Comparison of ENCODE assay signal across 8 mouse cellular contexts in genomic region chr6:28134251-28134801, GRCm38 (mm10). TPM values are rescaled to one million over a fixed set of nuclear protein-coding genes. Genes with fewer than 3 reads are reported as not detected.
A peak's percentile ranks its signal among the peaks of the same experiment; 100 is the strongest.
DNase-seq lines count a peak whose midpoint lies in the region; ATAC-seq lines count a peak whose summit lies in the region.

No protein-coding gene starts in this region.

- H3K4me2 ChIP-seq in intestine, embryonic 16.5 days (ENCODE audit: low read depth, low read length): peak overlapping the region; percentile 96

- H3K4me3 ChIP-seq in megakaryocyte, embryonic 14.5 days (replicated peaks): peak overlapping the region; percentile 92
- peak overlapping the region; percentile 60 for H3K4me3 ChIP-seq in intestine, embryonic 16.5 days (ENCODE audit: low read length)

- no peak; the same call in 1 of the 2 replicates for ATAC-seq in frontal cortex, adult (ENCODE audit: low TSS enrichment)
- no peak for ATAC-seq in megakaryocyte, adult 5-6 weeks (ENCODE audit: poor library complexity, severe bottlenecking)
- no peak for ATAC-seq in intestine, embryonic 16.5 days

- no peaks in the 10 kb centered on the region for H3K9me3 ChIP-seq in megakaryocyte, embryonic 14.5 days
- H3K9me3 ChIP-seq in intestine, embryonic 16.5 days (ENCODE audit: control insufficient read depth, low read length): no peaks in the 10 kb centered on the region

- H3K4me1 ChIP-seq in megakaryocyte, embryonic 14.5 days: peaks cover 25% of the 10 kb centered on the region
- peaks cover 12% of the 10 kb centered on the region; the same call in 1 of the 2 replicates for H3K4me1 ChIP-seq in intestine, embryonic 16.5 days (ENCODE audit: control insufficient read depth, insufficient read depth, low read length)

- 1% methylated on average over 20 of the region's 20 CpGs for WGBS in intestine, embryonic 16.5 days

- peak; percentile 29 to 51 for DNase-seq in frontal cortex, postnatal 36 days (ENCODE audit: low spot score in 2 of 2)
- DNase-seq in neural tube, embryonic 10.5 days (ENCODE audit: extremely low spot score, low spot score): peak; percentile 57
- no peak for DNase-seq in adrenal gland, postnatal 25 days
- DNase-seq in thymus, postnatal 25 days: no peak

- no peaks in the 10 kb centered on the region for H3K36me3 ChIP-seq in megakaryocyte, embryonic 14.5 days (replicated peaks; ENCODE audit: low read length)
- H3K36me3 ChIP-seq in intestine, embryonic 16.5 days (ENCODE audit: control insufficient read depth, insufficient read depth, low read length): no peaks in the 10 kb centered on the region

- peaks cover 72% of the 10 kb centered on the region for H3K27me3 ChIP-seq in megakaryocyte, embryonic 14.5 days (replicated peaks)
- peaks cover 37% of the 10 kb centered on the region for H3K27me3 ChIP-seq in intestine, embryonic 16.5 days (replicated peaks; ENCODE audit: control insufficient read depth, insufficient read depth, low read length)

- H3K9ac ChIP-seq in intestine, embryonic 16.5 days (ENCODE audit: low read depth, low read length): peak overlapping the region; percentile 59

- H3K27ac ChIP-seq in intestine, embryonic 16.5 days (ENCODE audit: low read length): no peak overlapping the region

RNA-seq across cellular contexts. Expression of gene Grm8, which starts 0.7 kb away (rescaled TPM):
- 0.02 TPM in 1 of 2 replicates, not detected in the other for polyA plus RNA-seq in megakaryocyte, embryonic 14.5 days (2012; ENCODE audit: insufficient read depth, low replicate concordance)
- 0.04 TPM in 1 of 2 replicates, not detected in the other for total RNA-seq in megakaryocyte, adult 5-6 weeks (2015)
- total RNA-seq in megakaryocyte, adult 5-6 weeks (2017): not detected in 2 replicates
- polyA plus RNA-seq in intestine, embryonic 16.5 days (2015; fragmentation: Nextera tagmentation; extraction: Ambion mirVana): 2.6 and 3.7 TPM in 2 replicates
- total RNA-seq in adrenal gland, postnatal 25 days (2021): 0.57 and 1.2 TPM in 2 replicates

Comparison
In these comparisons a context has a peak if more than half of its experiments do, and no peak if none do; other contexts are left out.
1. DNase-seq: peak in frontal cortex, postnatal 36 days (2 of 2) and neural tube, embryonic 10.5 days (single experiment); none in adrenal gland, postnatal 25 days (single experiment) and thymus, postnatal 25 days (single experiment).